Mouse (Mus musculus) olfactory bulb, adult 2 months (tissue): Measurements from ENCODE around the gene Ndufaf2. TPM values are rescaled to one million over a fixed set of nuclear protein-coding genes. Genes with fewer than 3 reads are reported as not detected.

Experiments used
- H3K27ac ChIP-seq: fragments of 200-500 bp; 2 replicates; pipeline ENCODE4 v1.5.1; 2012; ENCODE audit warnings: low read depth, low read length; ENCODE audit not compliant: insufficient read depth
- H3K4me1 ChIP-seq: fragments of 200-500 bp; 2 replicates; pipeline ENCODE4 v1.6.1; 2012; ENCODE audit warnings: low read length; ENCODE audit not compliant: control insufficient read depth, insufficient read depth
- H3K4me3 ChIP-seq: fragments of 200-500 bp; 2 replicates; pipeline ENCODE4 v1.5.1; 2012; ENCODE audit warnings: mild to moderate bottlenecking, low read depth, low read length, moderate library complexity; ENCODE audit not compliant: insufficient read depth
- CTCF ChIP-seq: fragments of 200-500 bp; IDR thresholded peaks from 2 replicates; pipeline ENCODE4 v1.5.1; 2012; ENCODE audit warnings: low read depth, mild to moderate bottlenecking, low read length, moderate library complexity; ENCODE audit not compliant: insufficient read depth
- POLR2A ChIP-seq: fragments of 200-500 bp; IDR thresholded peaks from 2 replicates; pipeline ENCODE4 v1.6.1; 2012; ENCODE audit warnings: mild to moderate bottlenecking, low read depth, low read length, moderate library complexity; ENCODE audit not compliant: insufficient read depth
- WGBS: fragments of 180-500 bp; shearing (Covaris S2); methylation state at CpG from one replicate; pipeline ENCODE4 v1.1.7; 2018; 5-methylcytosine and 5-hydroxymethylcytosine counted together
- polyA plus RNA-seq: library from polyadenylated mRNA; stranded (reverse); fragments of >200 nt; gene quantifications from 2 replicates; pipeline ENCODE4 v1.2.4, GENCODE M21; 2012; ENCODE audit warnings: low replicate concordance; ENCODE audit not compliant: missing spikeins, insufficient read depth, insufficient read length

Gene Ndufaf2
- polyA plus RNA-seq, 1 experiment, result not detected

DNA sequence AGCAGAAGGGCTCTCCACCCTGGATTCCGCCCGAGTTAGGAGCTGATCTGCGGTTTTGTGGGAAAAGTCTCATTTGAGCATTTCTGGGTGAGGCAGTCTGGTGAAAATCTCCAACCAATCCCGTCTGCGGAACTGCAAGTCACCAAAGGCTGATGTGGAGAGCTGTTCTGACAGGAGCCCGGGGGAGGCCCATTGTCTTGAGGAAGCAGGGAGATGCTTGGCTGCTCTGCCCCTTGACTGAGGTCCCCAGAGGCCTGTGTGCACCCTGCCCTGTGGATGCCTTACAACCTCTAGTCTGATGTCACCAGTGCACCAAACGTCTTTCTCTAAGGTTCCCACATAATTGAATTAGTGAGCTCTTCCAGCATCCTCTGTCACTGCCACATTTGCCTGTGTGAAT, 163.2 kb downstream of the Ndufaf2 start:
- no peaks in the 10 kb centered on the region for H3K4me1 ChIP-seq
- no peak overlapping the region for H3K4me3 ChIP-seq
- no peak overlapping the region for H3K27ac ChIP-seq
- TF ChIP-seq POLR2A (no peak), CTCF (no peak)
- WGBS, result 60% methylated on average over 7 of the region's 7 CpGs

DNA sequence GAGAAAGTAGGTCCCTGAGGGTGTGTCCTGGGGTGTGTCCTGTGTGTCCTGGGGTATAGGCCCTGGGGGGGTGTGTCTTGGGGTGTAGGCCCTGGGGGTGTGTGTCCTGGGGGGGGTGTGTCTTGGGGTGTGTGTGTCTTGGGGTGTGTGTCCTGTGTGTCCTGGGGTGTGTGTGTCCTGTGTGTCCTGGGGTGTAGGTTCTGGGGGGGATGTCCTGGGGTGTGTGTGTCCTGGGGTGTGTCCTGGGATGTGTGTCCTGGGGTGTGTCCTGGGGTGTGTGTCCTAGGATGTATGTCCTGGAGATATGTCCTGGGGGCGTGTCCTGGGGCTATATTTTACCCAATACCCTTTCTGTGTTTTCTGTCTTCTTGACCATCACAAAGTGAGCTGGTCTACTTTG, 165.8 kb downstream of the Ndufaf2 start:
- Histone ChIP-seq H3K4me3 (no peak overlapping the region), H3K4me1 (no peaks in the 10 kb centered on the region), H3K27ac (no peak overlapping the region)
- WGBS, result 84% methylated on average over 1 of the region's 1 CpGs
- TF ChIP-seq CTCF (no peak), POLR2A (no peak)

DNA sequence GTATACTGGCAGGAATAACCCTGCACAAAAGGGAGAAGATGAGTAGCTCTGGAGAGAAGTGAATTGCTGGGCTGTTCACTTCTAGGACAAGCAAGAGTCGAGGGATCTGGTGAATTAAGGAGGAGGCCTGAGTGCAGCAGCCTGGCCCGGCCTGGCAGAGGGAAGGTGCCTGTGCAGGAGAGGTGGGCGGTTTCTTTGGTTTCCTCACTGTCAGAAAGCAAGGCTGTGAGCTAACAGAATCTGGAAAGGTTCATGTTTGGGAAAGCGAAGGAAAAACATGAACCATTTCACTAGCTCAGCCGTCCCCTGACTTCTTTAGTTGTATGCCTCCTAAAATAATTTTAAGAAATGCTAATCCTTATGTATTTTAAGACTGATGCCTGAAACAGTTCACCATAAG, 173.8 kb downstream of the Ndufaf2 start:
- H3K4me1 ChIP-seq, result peaks cover 2% of the 10 kb centered on the region; the same call in 1 of the 2 replicates
- 64% methylated on average over 5 of the region's 5 CpGs for WGBS
- TF ChIP-seq POLR2A, result no peak
- TF ChIP-seq CTCF, result no peak
- H3K27ac ChIP-seq, result no peak overlapping the region
- no peak overlapping the region for H3K4me3 ChIP-seq

DNA sequence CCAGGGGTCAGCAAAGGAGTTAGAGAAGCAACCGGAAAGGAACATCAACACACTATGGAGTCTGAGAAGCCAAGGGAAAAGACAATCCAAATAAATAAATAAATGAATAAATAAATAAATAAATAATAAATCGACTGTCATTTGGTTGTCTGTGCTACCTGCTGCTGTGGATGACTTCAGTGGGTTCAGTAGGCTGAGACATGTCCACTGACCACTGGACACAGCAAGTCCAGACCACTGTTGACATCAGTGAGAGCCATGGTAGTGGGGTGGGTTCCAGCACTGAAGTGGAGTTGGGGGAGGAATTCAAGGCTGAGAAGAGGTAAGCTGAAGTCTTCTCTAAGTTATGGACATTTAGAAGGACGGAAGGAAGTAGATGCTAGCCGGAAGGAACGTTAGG, 174.2 kb downstream of the Ndufaf2 start:
- H3K4me3 ChIP-seq, result no peak overlapping the region
- TF ChIP-seq POLR2A, result no peak
- no peak for TF ChIP-seq CTCF
- 90% methylated on average over 5 of the region's 5 CpGs for WGBS
- H3K27ac ChIP-seq, result no peak overlapping the region
- H3K4me1 ChIP-seq, result peaks cover 2% of the 10 kb centered on the region; the same call in 1 of the 2 replicates

- H3K4me1 ChIP-seq, result peaks cover 2% of the 10 kb centered on the region; the same call in 1 of the 2 replicates
- H3K4me3 ChIP-seq, result no peak overlapping the region
- no peak for TF ChIP-seq CTCF
- no peak for TF ChIP-seq POLR2A
- WGBS, result 95% methylated on average over 6 of the region's 6 CpGs
- no peak overlapping the region for H3K27ac ChIP-seq
Measured at GRCm38 (mm10) chr13:107983231-107983847, 175.1 kb downstream of the Ndufaf2 start.

- H3K27ac ChIP-seq, result no peak overlapping the region
- no peak overlapping the region for H3K4me3 ChIP-seq
- peaks cover 2% of the 10 kb centered on the region; the same call in 1 of the 2 replicates for H3K4me1 ChIP-seq
- TF ChIP-seq POLR2A, result no peak
- no peak for TF ChIP-seq CTCF
- WGBS, result 97% methylated on average over 6 of the region's 6 CpGs
Measured at GRCm38 (mm10) chr13:107979461-107979860, 179.0 kb downstream of the Ndufaf2 start.

GRCm38 (mm10) chr13:107976886-107977656, 181.4 kb downstream of the Ndufaf2 start:
- Histone ChIP-seq H3K4me1 (peaks cover 2% of the 10 kb centered on the region; the same call in 1 of the 2 replicates), H3K4me3 (no peak overlapping the region), H3K27ac (no peak overlapping the region)
- 83% methylated on average over 16 of the region's 16 CpGs for WGBS
- TF ChIP-seq POLR2A, result no peak
- TF ChIP-seq CTCF, result no peak

DNA sequence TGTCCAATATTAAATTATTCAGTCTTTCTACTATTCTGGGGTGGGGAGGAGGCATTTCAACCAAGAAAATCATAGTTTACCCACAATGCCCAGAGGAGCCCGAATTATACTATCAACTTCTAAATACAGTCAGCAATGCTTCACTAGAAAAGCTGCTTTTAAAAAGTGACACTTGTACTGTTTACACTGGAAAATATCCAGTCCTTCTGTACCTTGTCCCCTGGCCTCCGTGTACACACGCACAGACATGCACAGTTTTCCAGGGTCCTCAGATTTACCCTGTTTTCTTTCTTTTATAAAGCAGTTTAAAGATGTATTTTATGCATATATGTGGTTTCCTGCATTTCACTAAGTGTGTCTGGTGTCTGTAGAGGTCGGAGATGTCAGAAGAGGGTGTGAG, 186.0 kb downstream of the Ndufaf2 start:
- peaks cover 16% of the 10 kb centered on the region for H3K4me1 ChIP-seq
- no peak overlapping the region for H3K4me3 ChIP-seq
- no peak overlapping the region for H3K27ac ChIP-seq
- WGBS, result 81% methylated on average over 4 of the region's 4 CpGs
- TF ChIP-seq CTCF, result no peak
- no peak for TF ChIP-seq POLR2A

DNA sequence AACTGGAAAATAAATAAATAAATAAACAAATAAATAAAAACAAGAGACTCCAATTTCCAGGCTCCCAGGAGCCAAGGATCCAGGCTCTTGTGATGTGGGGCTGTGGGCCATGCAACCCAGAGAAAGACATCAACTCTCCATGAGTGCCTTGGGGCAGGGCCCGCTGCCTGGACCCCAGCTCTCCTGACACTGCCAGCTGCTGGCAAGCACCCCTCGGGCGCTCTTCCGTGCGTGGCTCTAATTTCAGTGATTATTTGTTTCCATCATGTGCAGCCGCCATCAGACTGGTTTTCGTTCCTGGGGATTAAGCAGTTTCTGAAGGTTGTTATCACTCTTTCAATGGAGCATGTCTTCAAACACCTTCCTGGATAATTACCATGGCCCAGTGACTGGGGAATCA, 186.6 kb downstream of the Ndufaf2 start:
- Histone ChIP-seq H3K4me3 (no peak overlapping the region), H3K4me1 (peaks cover 16% of the 10 kb centered on the region), H3K27ac (no peak overlapping the region)
- 52% methylated on average over 7 of the region's 7 CpGs for WGBS
- TF ChIP-seq POLR2A (no peak), CTCF (no peak)
